In genomic region chr3:146757970-146758960, GRCm38 (mm10) we compare ENCODE assay signal across 13 mouse cellular contexts. TPM values are rescaled to one million over a fixed set of nuclear protein-coding genes. Genes with fewer than 3 reads are reported as not detected.
DNase-seq lines count a peak whose midpoint lies in the region; ATAC-seq and TF ChIP-seq lines count a peak whose summit lies in the region.
"Had no signal": no experiment of that assay in that cellular context is flagged by ENCODE, and none has a peak within 500 bp of the region (broad histone marks: within the 10 kb centered on the region; RNA-seq: fewer than 3 reads in every experiment).

No protein-coding gene starts in this region.

- TF ChIP-seq POLR2A in cortical plate, adult 2 months (IDR thresholded peaks at IDR 0.05; ENCODE audit: extremely low read depth, insufficient read depth, low read length) = no peak

- DNase-seq in hindbrain, embryonic 14.5 days (ENCODE audit: low spot score) = no peak
- peak; percentile 12 for DNase-seq in retina, postnatal 1 day
- no peak for DNase-seq in retina, embryonic 14.5 days (ENCODE audit: low spot score)
- DNase-seq in adrenal gland, adult 2 months = no peak
- DNase-seq: cerebellum, adult 2 months; gastrocnemius, adult 2 months; right cerebral cortex, postnatal 25 days had no signal

- no peaks in the 10 kb centered on the region for H3K27me3 ChIP-seq in hindbrain, embryonic 15.5 days
- no peaks in the 10 kb centered on the region for H3K27me3 ChIP-seq in hindbrain, embryonic 14.5 days (ENCODE audit: control insufficient read depth, insufficient read depth, low read length)
- no peaks in the 10 kb centered on the region for H3K27me3 ChIP-seq in neural tube, embryonic 15.5 days (replicated peaks)
- H3K27me3 ChIP-seq: embryonic facial prominence, embryonic 13.5 days; intestine, embryonic 15.5 days had no signal

- H3K9me3 ChIP-seq in hindbrain, embryonic 15.5 days = no peaks in the 10 kb centered on the region
- no peaks in the 10 kb centered on the region for H3K9me3 ChIP-seq in hindbrain, embryonic 14.5 days (ENCODE audit: control insufficient read depth, low read length)
- no peaks in the 10 kb centered on the region for H3K9me3 ChIP-seq in neural tube, embryonic 15.5 days (replicated peaks)
- H3K9me3 ChIP-seq: embryonic facial prominence, embryonic 13.5 days; intestine, embryonic 15.5 days; midbrain, embryonic 10.5 days had no signal

- 69% methylated on average over 6 of the region's 6 CpGs for WGBS in hindbrain, embryonic 15.5 days
- WGBS in hindbrain, embryonic 14.5 days = 78% methylated on average over 6 of the region's 6 CpGs
- 77% methylated on average over 6 of the region's 6 CpGs for WGBS in neural tube, embryonic 15.5 days

- no peak overlapping the region for H3K27ac ChIP-seq in hindbrain, embryonic 15.5 days (replicated peaks)
- no peak overlapping the region for H3K27ac ChIP-seq in hindbrain, embryonic 14.5 days
- peak overlapping the region; percentile 65; the same call in 1 of the 2 replicates for H3K27ac ChIP-seq in cortical plate, adult 2 months (ENCODE audit: insufficient read depth, low read length)
- no peak overlapping the region for H3K27ac ChIP-seq in neural tube, embryonic 15.5 days (replicated peaks)
- H3K27ac ChIP-seq: embryonic facial prominence, embryonic 13.5 days; gastrocnemius, adult 2 months; intestine, embryonic 15.5 days; midbrain, embryonic 10.5 days had no signal

- no peaks in the 10 kb centered on the region; the same call in 1 of the 2 replicates for H3K4me1 ChIP-seq in hindbrain, embryonic 15.5 days (replicated peaks)
- H3K4me1 ChIP-seq in hindbrain, embryonic 14.5 days (replicated peaks; ENCODE audit: control insufficient read depth, insufficient read depth, low read length) = no peaks in the 10 kb centered on the region
- peaks cover 13% of the 10 kb centered on the region for H3K4me1 ChIP-seq in cortical plate, adult 2 months (ENCODE audit: control insufficient read depth, insufficient read depth, low read length)
- 0 out of 2 replicates have a peak, but pooled peaks cover 2% of the 10 kb centered on the region for H3K4me1 ChIP-seq in neural tube, embryonic 15.5 days
- H3K4me1 ChIP-seq: embryonic facial prominence, embryonic 13.5 days; intestine, embryonic 15.5 days; midbrain, embryonic 10.5 days had no signal

- H3K4me2 ChIP-seq in hindbrain, embryonic 15.5 days = no peak overlapping the region
- H3K4me2 ChIP-seq in hindbrain, embryonic 14.5 days (replicated peaks) = no peak overlapping the region
- no peak overlapping the region for H3K4me2 ChIP-seq in neural tube, embryonic 15.5 days
- H3K4me2 ChIP-seq: embryonic facial prominence, embryonic 13.5 days; intestine, embryonic 15.5 days had no signal

- 0 out of 2 replicates have a peak, but pooled peaks have one; percentile 15 for ATAC-seq in hindbrain, embryonic 15.5 days (ENCODE audit: low FRiP score, low read depth)
- ATAC-seq in hindbrain, embryonic 14.5 days (ENCODE audit: low FRiP score) = no peak
- no peak for ATAC-seq in neural tube, embryonic 15.5 days (ENCODE audit: low FRiP score)
- ATAC-seq: intestine, embryonic 15.5 days had no signal

- no peak overlapping the region for H3K9ac ChIP-seq in hindbrain, embryonic 15.5 days
- no peak overlapping the region for H3K9ac ChIP-seq in hindbrain, embryonic 14.5 days
- H3K9ac ChIP-seq in neural tube, embryonic 15.5 days (replicated peaks) = no peak overlapping the region
- H3K9ac ChIP-seq: embryonic facial prominence, embryonic 13.5 days; intestine, embryonic 15.5 days had no signal

- H3K4me3 ChIP-seq in hindbrain, embryonic 15.5 days = no peak overlapping the region
- H3K4me3 ChIP-seq in hindbrain, embryonic 14.5 days (replicated peaks; ENCODE audit: low read length) = no peak overlapping the region
- no peak overlapping the region for H3K4me3 ChIP-seq in cortical plate, adult 2 months (ENCODE audit: insufficient read depth, low read length)
- H3K4me3 ChIP-seq in neural tube, embryonic 15.5 days (replicated peaks) = no peak overlapping the region
- H3K4me3 ChIP-seq: embryonic facial prominence, embryonic 13.5 days; gastrocnemius, adult 2 months; intestine, embryonic 15.5 days; midbrain, embryonic 10.5 days had no signal

- H3K36me3 ChIP-seq in hindbrain, embryonic 15.5 days = peaks cover 15% of the 10 kb centered on the region
- H3K36me3 ChIP-seq in hindbrain, embryonic 14.5 days (replicated peaks; ENCODE audit: control insufficient read depth, insufficient read depth) = peaks cover 27% of the 10 kb centered on the region
- peaks cover 15% of the 10 kb centered on the region for H3K36me3 ChIP-seq in neural tube, embryonic 15.5 days
- H3K36me3 ChIP-seq: intestine, embryonic 15.5 days had no signal

- no peak for TF ChIP-seq CTCF in cortical plate, adult 2 months (IDR thresholded peaks at IDR 0.05; ENCODE audit: extremely low read depth, insufficient read depth, low read length)

RNA-seq across cellular contexts. Expression of gene Prkacb, which starts 54.5 kb away (rescaled TPM):
- 181 and 186 TPM in 2 replicates for polyA plus RNA-seq in hindbrain, embryonic 15.5 days (2015; fragmentation: Nextera tagmentation; extraction: Ambion mirVana)
- 216 and 258 TPM in 2 replicates for polyA plus RNA-seq in hindbrain, embryonic 14.5 days (2014; fragmentation: Nextera tagmentation; extraction: Ambion mirVana)
- 241 and 258 TPM in 2 replicates for polyA plus RNA-seq in cortical plate, adult 2 months (2012; rRNA removed)
- polyA plus RNA-seq in neural tube, embryonic 15.5 days (2015; fragmentation: Nextera tagmentation; extraction: Ambion mirVana) = 169 and 193 TPM in 2 replicates
- total RNA-seq in adrenal gland, adult 2 months (2021) = 100 to 1,000 TPM in 1 of 2 experiments, 10 to 100 TPM in 1; 92.9 to 124 TPM
- 29.8 and 38.8 TPM in 2 replicates for polyA plus RNA-seq in adrenal gland, adult 2 months (2012; rRNA removed)
